Mouse (Mus musculus): ENCODE data around the gene Glb1l. TPM values are rescaled to one million over a fixed set of nuclear protein-coding genes. Genes with fewer than 3 reads are reported as not detected.

Gene Glb1l
- total RNA-seq, 2 experiments from 2014 or later: 6.5 to 8.6 TPM

Small RNAs within 50 kb of the gene (microRNA-seq; reads per million reads assigned to microRNA genes)
- 0 reads per million in 2 experiments for gene Gm27943

Other genes with a start within 250 kb of the Glb1l start
- gene Nhej1, start 85.6 kb downstream of the Glb1l start, total RNA-seq (2021): 1 to 10 TPM; 4.0 to 5.4 TPM
- not detected for gene Slc23a3, start 76.9 kb downstream of the Glb1l start, total RNA-seq (2021)
- gene Cnppd1, start 68.1 kb downstream of the Glb1l start, total RNA-seq (2021): 10 to 100 TPM; 20.1 to 22.3 TPM
- 10 to 100 TPM; 18.1 to 21.5 TPM for gene Retreg2, start 68.0 kb downstream of the Glb1l start, total RNA-seq (2021)
- gene Zfand2b, start 42.2 kb downstream of the Glb1l start, total RNA-seq (2021): 10 to 100 TPM; 12.4 to 14.0 TPM
- 10 to 100 TPM; 20.8 to 24.2 TPM for gene Abcb6, start 30.4 kb downstream of the Glb1l start, total RNA-seq (2021)
- gene Ankzf1, start 18.7 kb downstream of the Glb1l start, total RNA-seq (2021): 1 to 10 TPM; 6.8 to 9.4 TPM
- 10 to 100 TPM; 50.8 to 51.0 TPM for gene Atg9a, start 18.6 kb downstream of the Glb1l start, total RNA-seq (2021)
- 10 to 100 TPM; 31.8 to 40.3 TPM for gene Stk16, start within 50 bp of the Glb1l start, total RNA-seq (2021)
- 100 to 1,000 TPM; 490 to 573 TPM for gene Tuba4a, start 9.1 kb upstream of the Glb1l start, total RNA-seq (2021)
- gene A630095N17Rik, start 21.3 kb upstream of the Glb1l start, total RNA-seq (2021): not detected
- 10 to 100 TPM; 32.4 to 38.8 TPM for gene Dnajb2, start 25.6 kb upstream of the Glb1l start, total RNA-seq (2021)
- under 1 TPM; 0.65 to 0.68 TPM for gene Ptprn, start 53.7 kb upstream of the Glb1l start, total RNA-seq (2021)
- gene Resp18, start 67.6 kb upstream of the Glb1l start, total RNA-seq (2021): not detected
- 10 to 100 TPM; 51.0 to 53.8 TPM for gene Dnpep, start 107.2 kb upstream of the Glb1l start, total RNA-seq (2021)
- gene Des, start 149.5 kb upstream of the Glb1l start, total RNA-seq (2021): 1,000 to 10,000 TPM; 1,482 to 1,503 TPM
- 100 to 1,000 TPM; 196 to 209 TPM for gene Speg, start 164.5 kb upstream of the Glb1l start, total RNA-seq (2021)
- 10 to 100 TPM; 35.6 to 39.7 TPM for gene Gmppa, start 225.1 kb upstream of the Glb1l start, total RNA-seq (2021)
- gene Asic4, start 239.6 kb upstream of the Glb1l start, total RNA-seq (2021): not detected

Data from gastrocnemius, postnatal 10 days (tissue).